Mouse (Mus musculus) ES-Bruce4 (cell line): ENCODE results near the gene Agpat3. TPM values are rescaled to one million over a fixed set of nuclear protein-coding genes. Genes with fewer than 3 reads are reported as not detected.
A peak's percentile ranks its signal among the peaks of the same experiment; 100 is the strongest.
"Not testable (repeated sequence)": the region's sequence is repeated elsewhere in the genome, so short reads cannot be mapped to it uniquely, and the experiment has no call there.

Experiments
- H3K27ac ChIP-seq: 2 replicates; pipeline ENCODE4 v1.5.1; 2012; ENCODE audit warnings: low read length, inconsistent platforms; ENCODE audit not compliant: insufficient read depth
- H3K27me3 ChIP-seq: 2 replicates; pipeline ENCODE4 v1.6.1; 2012; ENCODE audit warnings: mild to moderate bottlenecking, low read length, inconsistent platforms; ENCODE audit not compliant: control insufficient read depth, poor library complexity, insufficient read depth, severe bottlenecking
- H3K36me3 ChIP-seq: 2 replicates; pipeline ENCODE4 v1.6.1; 2012; ENCODE audit warnings: inconsistent platforms, mild to moderate bottlenecking, low read length, moderate library complexity; ENCODE audit not compliant: control insufficient read depth, poor library complexity, insufficient read depth, severe bottlenecking
- H3K4me1 ChIP-seq: one replicate; pipeline ENCODE4 v1.8.1; 2011; ENCODE audit warnings: low read length; ENCODE audit not compliant: control insufficient read depth, insufficient read depth
- H3K4me3 ChIP-seq: 2 replicates; pipeline ENCODE4 v1.5.1; 2011; ENCODE audit warnings: low read depth, mild to moderate bottlenecking, low read length
- H3K9ac ChIP-seq: 2 replicates; pipeline ENCODE4 v1.6.1; 2012; ENCODE audit warnings: low read depth, mild to moderate bottlenecking, inconsistent platforms; ENCODE audit not compliant: poor library complexity, severe bottlenecking
- H3K9me3 ChIP-seq: replicated peaks from 2 replicates; pipeline ENCODE4 v1.6.1; 2012; ENCODE audit warnings: mild to moderate bottlenecking, low read length, inconsistent platforms; ENCODE audit not compliant: control insufficient read depth, poor library complexity, insufficient read depth, severe bottlenecking
- CTCF ChIP-seq: IDR thresholded peaks from one replicate; pipeline ENCODE4 v1.8.1; 2011; ENCODE audit warnings: low read depth, low read length
- EP300 ChIP-seq: IDR thresholded peaks from 2 replicates; pipeline ENCODE4 v1.6.1; 2011; ENCODE audit warnings: low read depth, low read length; ENCODE audit not compliant: insufficient read depth
- POLR2A ChIP-seq: IDR thresholded peaks from one replicate; pipeline ENCODE4 v1.8.1; 2011; ENCODE audit warnings: low read length; ENCODE audit not compliant: insufficient read depth
- polyA plus RNA-seq: library from polyadenylated mRNA; stranded (reverse); fragments of >200 nt; gene quantifications from 2 replicates; pipeline ENCODE4 v1.2.4, GENCODE M21; 2011; ENCODE audit warnings: low read depth; ENCODE audit not compliant: missing spikeins, insufficient read depth, insufficient read length

Agpat3 gene
- polyA plus RNA-seq, 1 experiment, result 56.0 TPM

- Histone ChIP-seq H3K27me3 (no peaks in the 10 kb centered on the region), H3K27ac (peak overlapping the region; percentile 85), H3K36me3 (no peaks in the 10 kb centered on the region), H3K9me3 (no peaks in the 10 kb centered on the region), H3K4me1 (peaks cover 10% of the 10 kb centered on the region), H3K4me3 (0 out of 2 replicates have a peak overlapping the region, but pooled peaks have one; percentile 5), H3K9ac (no peak overlapping the region)
- no peak for TF ChIP-seq POLR2A
- peak; percentile 65; the same call in 1 of the 2 replicates for TF ChIP-seq EP300
- TF ChIP-seq CTCF, result no peak
Observed at GRCm38 (mm10) chr10:78365555-78365954, 13.3 kb upstream of the Agpat3 start.

DNA sequence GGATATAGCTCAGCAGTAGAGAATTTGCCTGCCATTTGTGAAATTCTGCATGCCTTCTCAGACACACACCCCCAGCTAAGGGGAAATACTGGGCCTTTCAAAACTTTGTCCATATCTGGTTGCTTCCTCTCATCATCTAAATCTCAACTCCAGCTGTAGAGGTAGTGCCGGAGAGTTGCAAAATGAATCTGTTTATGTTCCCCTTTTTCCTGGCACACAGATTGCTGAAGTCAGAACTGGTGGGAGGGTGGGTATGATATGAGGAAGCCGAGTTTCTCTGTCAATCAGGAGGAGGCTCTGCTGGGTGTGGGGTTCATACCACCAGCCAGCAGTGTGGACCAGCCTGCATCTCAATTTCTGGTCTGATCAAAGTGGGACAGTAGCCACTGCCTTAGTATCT lies 11.8 kb upstream of the Agpat3 start:
- Histone ChIP-seq H3K4me1 (peaks cover 10% of the 10 kb centered on the region), H3K9ac (no peak overlapping the region), H3K36me3 (no peaks in the 10 kb centered on the region), H3K9me3 (no peaks in the 10 kb centered on the region), H3K27ac (no peak overlapping the region), H3K27me3 (no peaks in the 10 kb centered on the region), H3K4me3 (no peak overlapping the region)
- TF ChIP-seq CTCF (no peak), POLR2A (no peak), EP300 (no peak)

GRCm38 (mm10) chr10:78363366-78363765 lies 11.1 kb upstream of the Agpat3 start:
- Histone ChIP-seq H3K27me3 (no peaks in the 10 kb centered on the region), H3K9me3 (no peaks in the 10 kb centered on the region), H3K9ac (no peak overlapping the region), H3K4me1 (peaks cover 6% of the 10 kb centered on the region), H3K36me3 (no peaks in the 10 kb centered on the region), H3K4me3 (no peak overlapping the region), H3K27ac (no peak overlapping the region)
- TF ChIP-seq POLR2A (no peak), EP300 (no peak)

DNA sequence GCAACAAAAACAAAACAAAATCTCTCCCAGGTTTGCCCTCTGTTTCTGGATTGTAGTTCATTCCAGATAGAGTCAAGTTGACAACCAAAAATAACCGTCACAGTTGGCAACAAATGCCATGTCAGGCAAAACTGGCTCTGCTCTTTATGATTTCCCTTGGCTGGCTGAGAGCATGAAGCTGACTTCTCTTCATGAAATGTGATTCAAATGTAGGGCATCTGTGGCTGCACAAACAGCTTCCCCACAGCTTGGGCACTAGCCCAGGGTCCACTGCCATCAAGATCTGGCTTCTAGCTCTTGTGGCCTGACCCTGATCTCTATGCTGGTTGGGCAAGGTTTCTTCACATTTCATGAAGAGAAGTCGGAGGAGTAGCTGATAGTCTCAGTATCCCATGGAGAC lies 9.7 kb upstream of the Agpat3 start:
- Histone ChIP-seq H3K9me3 (no peaks in the 10 kb centered on the region), H3K27me3 (no peaks in the 10 kb centered on the region), H3K9ac (no peak overlapping the region), H3K27ac (no peak overlapping the region), H3K4me1 (peaks cover 6% of the 10 kb centered on the region), H3K36me3 (no peaks in the 10 kb centered on the region), H3K4me3 (no peak overlapping the region)
- TF ChIP-seq EP300 (no peak), CTCF (no peak), POLR2A (no peak)

DNA sequence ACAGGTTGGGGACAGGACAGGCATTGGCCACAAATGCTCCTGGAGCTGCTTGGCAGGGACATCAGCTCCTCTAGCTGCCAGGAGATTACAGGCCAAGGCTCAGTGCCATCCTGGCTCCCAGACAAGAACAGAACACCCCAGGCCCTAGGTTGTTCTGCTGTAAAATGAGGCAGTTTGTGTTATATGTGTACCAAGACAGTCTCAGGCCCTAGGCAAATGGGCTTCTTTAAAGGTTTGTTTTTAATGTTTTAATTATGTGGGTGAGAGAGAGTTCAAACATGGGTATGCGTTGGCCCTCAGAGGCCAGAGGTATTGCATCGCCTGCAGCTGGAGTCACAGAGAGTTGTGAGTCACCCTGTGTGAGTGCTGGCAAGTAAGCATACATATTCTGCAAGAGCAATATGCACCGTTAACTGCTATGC lies 8.0 kb upstream of the Agpat3 start:
- H3K27ac ChIP-seq, result no peak overlapping the region
- no peak for TF ChIP-seq POLR2A
- TF ChIP-seq CTCF, result no peak
- no peak for TF ChIP-seq EP300
- H3K4me1 ChIP-seq, result peaks cover 2% of the 10 kb centered on the region
- H3K4me3 ChIP-seq, result no peak overlapping the region
- H3K9me3 ChIP-seq, result no peaks in the 10 kb centered on the region
- H3K27me3 ChIP-seq, result no peaks in the 10 kb centered on the region
- no peak overlapping the region for H3K9ac ChIP-seq
- H3K36me3 ChIP-seq, result no peaks in the 10 kb centered on the region

GRCm38 (mm10) chr10:78358999-78359398 lies 6.7 kb upstream of the Agpat3 start:
- not testable (repeated sequence) for H3K27ac ChIP-seq, H3K4me1 ChIP-seq, H3K9ac ChIP-seq, H3K36me3 ChIP-seq, H3K27me3 ChIP-seq, H3K4me3 ChIP-seq, H3K9me3 ChIP-seq

DNA sequence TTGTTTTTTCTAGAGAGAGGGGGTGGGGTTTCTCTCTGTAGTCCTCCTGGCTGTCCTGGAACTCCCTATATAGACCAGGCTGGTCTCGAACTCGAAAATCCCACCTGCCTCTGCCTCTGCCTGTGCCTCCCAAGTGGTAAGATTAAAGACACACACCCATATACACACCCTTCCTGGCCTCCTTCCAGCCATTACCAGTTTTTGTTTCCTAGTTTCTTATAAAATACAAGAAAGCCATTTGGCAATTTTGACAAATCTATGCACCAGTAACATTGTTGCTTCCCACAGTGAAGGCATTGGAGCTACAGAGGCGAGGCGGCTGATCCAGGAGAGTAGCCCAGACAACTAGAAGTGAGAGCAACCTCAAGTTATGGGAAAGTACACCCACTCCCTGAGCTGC lies 6.0 kb upstream of the Agpat3 start:
- no peak for TF ChIP-seq POLR2A
- TF ChIP-seq CTCF, result no peak
- no peak for TF ChIP-seq EP300
- no peaks in the 10 kb centered on the region for H3K9me3 ChIP-seq

More for the DNA sequence above, 6.0 kb upstream of the Agpat3 start:
- H3K4me3 ChIP-seq, result no peak overlapping the region
- peaks cover 2% of the 10 kb centered on the region for H3K4me1 ChIP-seq
- H3K27ac ChIP-seq, result no peak overlapping the region
- no peaks in the 10 kb centered on the region for H3K36me3 ChIP-seq
- H3K27me3 ChIP-seq, result no peaks in the 10 kb centered on the region
- no peak overlapping the region for H3K9ac ChIP-seq
